Mouse (Mus musculus) testis, adult 2 months (tissue): ENCODE measurements around the gene Prkd2. TPM values are rescaled to one million over a fixed set of nuclear protein-coding genes. Genes with fewer than 3 reads are reported as not detected.

Experiments used
- H3K27ac ChIP-seq: fragments of 200-500 bp; 2 replicates; pipeline ENCODE4 v1.5.1; 2012; ENCODE audit warnings: low read depth, low read length; ENCODE audit not compliant: control insufficient read depth, insufficient read depth
- H3K27me3 ChIP-seq: fragments of 200-500 bp; 2 replicates; pipeline ENCODE4 v1.6.1; 2012; ENCODE audit warnings: mild to moderate bottlenecking, low read length, moderate library complexity; ENCODE audit not compliant: control insufficient read depth, insufficient read depth
- H3K36me3 ChIP-seq: fragments of 200-500 bp; 2 replicates; pipeline ENCODE4 v1.6.1; 2012; ENCODE audit warnings: mild to moderate bottlenecking, low read length; ENCODE audit not compliant: control insufficient read depth, insufficient read depth
- H3K4me1 ChIP-seq: fragments of 200-500 bp; 2 replicates; pipeline ENCODE4 v1.6.1; 2012; ENCODE audit warnings: low read length; ENCODE audit not compliant: control insufficient read depth, insufficient read depth
- H3K4me3 ChIP-seq: fragments of 200-500 bp; 2 replicates; pipeline ENCODE4 v1.5.1; 2012; ENCODE audit warnings: low read depth, mild to moderate bottlenecking, low read length, moderate library complexity, mixed read lengths; ENCODE audit not compliant: control insufficient read depth
- CTCF ChIP-seq: fragments of 200-500 bp; IDR thresholded peaks from 2 replicates; pipeline ENCODE4 v1.5.1; 2012; ENCODE audit warnings: low read depth, mild to moderate bottlenecking, inconsistent platforms, low read length, moderate library complexity; ENCODE audit not compliant: control insufficient read depth, insufficient read depth, insufficient replicate concordance
- POLR2A ChIP-seq: fragments of 200-500 bp; IDR thresholded peaks from 2 replicates; pipeline ENCODE4 v1.6.1; 2012; ENCODE audit warnings: low read depth, mild to moderate bottlenecking, inconsistent platforms, low read length, moderate library complexity; ENCODE audit not compliant: control insufficient read depth
- polyA plus RNA-seq: library from polyadenylated mRNA; depleted of rRNA; stranded (reverse); fragments of >200 nt; gene quantifications from 2 replicates; pipeline ENCODE4 v1.2.3, GENCODE M21; 2012

The Prkd2 gene
- polyA plus RNA-seq, 1 experiment = 2.8 TPM

- Histone ChIP-seq H3K27me3 (no peaks in the 10 kb centered on the region), H3K4me3 (peak overlapping the region; percentile 87)
Observed at GRCm38 (mm10) chr7:16872478-16872877, 29.8 kb downstream of the Prkd2 start.

DNA sequence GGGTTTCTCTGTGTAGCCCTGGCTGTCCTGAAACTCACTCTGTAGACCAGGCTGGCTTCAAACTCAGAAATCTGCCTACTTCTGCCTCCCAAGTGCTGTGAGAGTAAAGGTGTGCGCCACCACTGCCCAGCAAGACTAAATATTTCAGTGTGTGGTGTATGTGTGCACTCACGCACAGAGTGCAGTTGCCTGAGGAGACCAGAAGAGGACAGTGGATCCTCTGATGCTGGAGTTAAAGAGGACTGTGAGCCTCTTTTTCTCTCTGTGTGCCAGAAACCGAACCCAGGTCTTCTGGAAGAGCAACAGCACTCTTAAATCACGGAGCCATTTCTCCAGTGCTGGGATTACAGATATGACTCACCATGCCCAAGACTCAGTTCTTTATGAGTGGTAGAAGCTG is 30.7 kb downstream of the Prkd2 start:
- Histone ChIP-seq H3K4me3 (peak overlapping the region; percentile 87), H3K27me3 (no peaks in the 10 kb centered on the region), H3K36me3 (no peaks in the 10 kb centered on the region), H3K27ac (no peak overlapping the region), H3K4me1 (peaks cover 20% of the 10 kb centered on the region)
- TF ChIP-seq CTCF = no peak
- no peak for TF ChIP-seq POLR2A

More at GRCm38 (mm10) chr7:16872478-16872877, 29.8 kb downstream of the Prkd2 start:
- Histone ChIP-seq H3K36me3 (no peaks in the 10 kb centered on the region), H3K4me1 (peaks cover 20% of the 10 kb centered on the region), H3K27ac (no peak overlapping the region)
- no peak for TF ChIP-seq POLR2A
- TF ChIP-seq CTCF = no peak

DNA sequence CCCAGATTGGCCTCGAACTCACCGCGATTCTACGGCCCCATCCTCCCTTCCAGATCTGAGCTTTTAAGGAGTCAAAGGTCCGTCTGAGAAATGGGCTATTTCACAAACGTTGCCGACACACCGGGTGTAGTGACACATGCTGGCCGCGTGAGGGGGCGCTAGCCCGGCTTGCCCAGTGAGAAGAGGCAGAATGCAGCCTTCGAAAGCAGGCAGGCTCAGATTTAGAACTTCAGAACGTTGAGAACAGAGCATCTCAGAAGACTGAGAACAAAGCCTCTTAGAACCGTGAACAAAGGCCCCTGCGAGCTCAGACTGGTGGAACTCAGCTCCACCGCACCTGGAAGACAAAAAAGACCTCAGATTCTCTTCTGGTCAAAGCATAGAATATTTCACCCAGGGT is 31.5 kb downstream of the Prkd2 start:
- peak overlapping the region; percentile 85 for H3K27ac ChIP-seq
- no peaks in the 10 kb centered on the region for H3K27me3 ChIP-seq
- peak overlapping the region; percentile 84 for H3K4me3 ChIP-seq
- TF ChIP-seq CTCF (peak; percentile 91; the same call in 1 of the 2 replicates), POLR2A (peak; percentile 45; the same call in 1 of the 2 replicates)
- peaks cover 20% of the 10 kb centered on the region for H3K4me1 ChIP-seq
- no peaks in the 10 kb centered on the region for H3K36me3 ChIP-seq

- TF ChIP-seq POLR2A = peak; percentile 66
- TF ChIP-seq CTCF = no peak
- H3K36me3 ChIP-seq = no peaks in the 10 kb centered on the region
- H3K4me1 ChIP-seq = peaks cover 13% of the 10 kb centered on the region
- peak overlapping the region; percentile 85 for H3K27ac ChIP-seq
- peak overlapping the region; percentile 84 for H3K4me3 ChIP-seq
- H3K27me3 ChIP-seq = no peaks in the 10 kb centered on the region
Observed at GRCm38 (mm10) chr7:16874756-16875309, 32.1 kb downstream of the Prkd2 start.

DNA sequence AGATGAGACGGTGACA is 32.4 kb downstream of the Prkd2 start, which contains the start of gene Dact3:
TSS of gene Dact3 (plus strand) at position 8 of the 16 bp plus-strand sequence.
- TF ChIP-seq POLR2A (no peak), CTCF (no peak)
- no peaks in the 10 kb centered on the region for H3K36me3 ChIP-seq
- H3K27me3 ChIP-seq = no peaks in the 10 kb centered on the region
- peak within 1 kb of the TSS; percentile 88 for H3K4me3 ChIP-seq
- peak within 1 kb of the TSS; percentile 85 for H3K27ac ChIP-seq
- peaks cover 11% of the 10 kb centered on the region for H3K4me1 ChIP-seq

- no peaks in the 10 kb centered on the region for H3K36me3 ChIP-seq
- H3K27ac ChIP-seq = no peak overlapping the region
- no peak for TF ChIP-seq POLR2A
- no peak for TF ChIP-seq CTCF
- H3K4me1 ChIP-seq = peaks cover 11% of the 10 kb centered on the region
- no peaks in the 10 kb centered on the region for H3K27me3 ChIP-seq
- peak overlapping the region; percentile 88 for H3K4me3 ChIP-seq
Observed at GRCm38 (mm10) chr7:16875326-16875725, 32.6 kb downstream of the Prkd2 start.

- H3K4me1 ChIP-seq = peaks cover 13% of the 10 kb centered on the region
- peak overlapping the region; percentile 88 for H3K4me3 ChIP-seq
- no peak overlapping the region; the same call in 1 of the 2 replicates for H3K27ac ChIP-seq
- H3K36me3 ChIP-seq = no peaks in the 10 kb centered on the region
- no peaks in the 10 kb centered on the region for H3K27me3 ChIP-seq
- no peak for TF ChIP-seq CTCF
- no peak for TF ChIP-seq POLR2A
Observed at GRCm38 (mm10) chr7:16876006-16876405, 33.3 kb downstream of the Prkd2 start.

DNA sequence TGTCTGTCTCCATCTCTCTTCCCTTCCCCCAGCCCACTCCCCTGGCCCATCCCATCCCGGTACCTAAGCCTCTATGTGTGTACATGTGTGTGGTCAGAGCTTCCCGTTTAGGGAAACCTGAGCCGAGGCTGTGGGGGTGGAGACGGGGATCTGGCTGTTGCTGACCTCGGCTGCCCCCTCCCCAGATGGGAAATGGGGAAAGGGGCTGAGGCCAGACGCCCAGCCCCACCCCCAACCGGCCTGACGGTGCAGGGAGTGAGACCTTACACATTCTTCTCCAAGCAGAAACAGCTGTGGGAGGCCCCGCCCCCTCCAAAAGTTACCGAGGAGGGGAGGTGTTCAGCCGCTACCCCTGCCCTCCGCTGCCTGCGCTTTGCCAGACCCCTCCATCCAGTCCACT is 33.9 kb downstream of the Prkd2 start:
- TF ChIP-seq POLR2A (no peak), CTCF (no peak)
- Histone ChIP-seq H3K4me3 (peak overlapping the region; percentile 88), H3K27ac (peak overlapping the region; percentile 72), H3K27me3 (no peaks in the 10 kb centered on the region), H3K4me1 (peaks cover 14% of the 10 kb centered on the region), H3K36me3 (no peaks in the 10 kb centered on the region)
